Mouse (Mus musculus) kidney, adult 18-20 months (tissue): ENCODE measurements around the gene Dcpp2.
"Not testable (repeated sequence)": the region's sequence is repeated elsewhere in the genome, so short reads cannot be mapped to it uniquely, and the experiment has no call there.

Experiments used
- DNase-seq: peaks from one replicate; pipeline ENCODE4 v3.0.0; 2021

Gene Dcpp2

DNA sequence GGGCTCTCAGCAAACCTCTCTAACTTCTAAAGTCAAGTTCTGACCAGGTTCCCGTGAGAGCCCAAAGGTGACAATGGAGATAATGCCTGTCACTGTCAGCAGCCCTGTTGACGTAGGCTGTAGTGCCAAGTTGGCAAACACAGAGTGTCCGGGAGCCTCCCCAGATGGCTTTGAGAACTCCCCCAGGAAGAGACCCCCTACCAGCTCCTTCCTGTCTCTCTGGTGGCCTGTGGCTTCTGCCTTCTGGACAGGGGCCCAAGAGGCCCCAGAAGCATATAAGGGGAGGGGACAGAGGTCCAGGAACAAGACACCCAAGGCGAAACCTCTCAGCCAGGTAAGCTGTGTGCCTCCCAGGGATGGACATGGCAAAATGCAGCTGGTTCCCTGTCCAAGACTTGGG is at the start of gene Dcpp2, which contains the start of gene Dcpp1:
Gene Dcpp2, plus strand, starts transcription at position 305 of the 400 bp plus-strand sequence.
Gene Dcpp1, plus strand, starts transcription at position 301 of the 400 bp plus-strand sequence.
- not testable (repeated sequence) for DNase-seq

DNA sequence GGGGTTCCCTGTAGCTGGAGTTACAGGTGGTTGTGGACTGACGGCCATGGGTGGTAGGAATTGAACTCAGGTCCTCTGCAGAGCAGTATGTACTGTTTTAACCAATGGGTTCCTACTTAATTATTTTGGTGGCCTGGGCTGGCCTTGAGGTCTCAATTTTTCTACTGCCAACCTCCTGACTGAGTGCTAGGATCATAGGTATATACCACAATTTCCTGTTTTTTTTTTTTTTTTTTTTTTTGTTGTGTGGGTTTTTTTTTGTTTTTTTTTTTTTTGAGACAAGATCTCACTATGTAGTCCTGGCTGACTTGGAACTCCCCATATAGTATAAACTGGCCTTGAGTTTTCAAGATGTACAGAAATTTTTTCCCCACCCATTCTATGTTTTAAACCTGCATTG is 49.5 kb upstream of the Dcpp2 start:
- DNase-seq, result no peak

DNA sequence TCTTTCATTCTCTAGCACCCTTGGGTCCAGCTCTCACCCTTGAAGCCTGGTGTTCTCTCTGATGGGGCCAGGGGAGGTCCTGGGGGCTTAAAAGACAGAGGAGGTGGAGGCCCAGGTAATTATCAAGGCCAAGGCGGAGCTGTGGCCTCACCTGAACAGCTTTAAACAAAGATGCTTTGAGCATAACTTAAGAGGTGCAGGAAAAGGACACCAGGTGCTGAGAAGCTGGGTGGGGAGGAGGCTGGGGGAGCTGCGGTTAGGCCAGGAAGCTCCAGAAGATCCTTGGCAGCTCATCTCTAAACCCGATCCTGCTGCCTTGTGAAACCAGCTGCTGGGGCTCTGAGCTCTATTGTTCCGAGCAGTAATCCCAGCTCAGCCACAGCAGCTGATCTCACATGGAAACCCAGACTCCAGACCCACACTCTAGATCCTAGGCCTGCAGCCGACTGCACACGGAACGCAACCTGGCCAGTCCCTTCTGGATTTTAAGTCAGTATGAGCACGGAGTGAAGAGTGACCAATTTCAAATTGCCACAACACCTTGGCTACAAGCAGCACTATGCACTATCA is 44.6 kb upstream of the Dcpp2 start, which contains the start of gene Prss33:
Gene Prss33, minus strand, starts transcription at position 51 of the 570 bp plus-strand sequence.
- no peak for DNase-seq

DNA sequence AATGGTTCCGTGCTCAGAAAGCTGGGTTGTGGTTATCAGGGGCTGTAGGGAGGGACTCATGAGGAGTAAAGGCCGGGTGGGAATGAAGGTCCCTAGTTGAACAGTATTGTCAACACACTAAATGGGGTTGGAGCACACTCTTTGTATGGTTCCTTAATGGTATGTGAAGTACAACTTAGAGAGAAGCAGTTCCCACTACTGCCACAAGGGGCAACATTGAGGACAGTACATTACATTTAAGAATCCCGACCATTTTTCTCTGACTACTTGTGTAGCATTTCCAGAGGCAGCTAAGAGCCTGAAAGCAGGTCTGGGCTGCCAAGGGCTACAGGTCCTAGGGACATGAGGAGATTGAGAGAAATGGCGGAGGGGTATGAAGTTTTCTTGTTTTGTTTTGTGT is 39.5 kb upstream of the Dcpp2 start:
- DNase-seq, result peak; percentile 74

DNA sequence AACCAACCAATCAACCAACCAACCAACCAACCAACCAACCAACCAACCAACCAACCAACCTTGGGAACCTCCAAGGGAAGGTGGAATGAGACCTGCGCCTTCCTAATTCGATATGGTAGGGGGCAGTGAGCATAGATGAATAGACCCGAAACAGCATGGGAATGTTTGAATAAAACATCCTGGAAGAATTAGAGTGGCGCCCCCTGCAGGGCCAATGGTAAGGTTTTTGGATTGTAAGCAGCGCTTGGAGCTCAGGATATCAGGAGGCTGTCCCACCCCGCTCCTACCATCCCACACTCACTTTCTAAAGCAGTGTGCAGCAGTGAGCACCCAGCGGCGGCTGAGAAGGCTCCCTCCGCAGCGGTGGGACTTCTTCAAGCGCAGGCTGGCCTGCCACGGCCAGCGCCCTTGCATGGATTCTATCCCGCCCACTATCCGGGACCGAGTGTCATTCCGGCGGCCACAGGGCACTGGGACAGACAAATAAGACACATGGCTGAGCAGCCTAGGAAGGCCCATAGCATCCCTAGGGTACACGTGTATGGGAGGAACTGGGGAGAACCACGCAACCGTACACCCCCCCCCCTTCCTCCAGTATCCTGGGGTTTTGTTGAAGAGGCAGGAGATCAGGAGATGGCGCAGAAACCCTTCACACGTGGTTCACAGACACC is 37.4 kb upstream of the Dcpp2 start:
- no peak for DNase-seq

DNA sequence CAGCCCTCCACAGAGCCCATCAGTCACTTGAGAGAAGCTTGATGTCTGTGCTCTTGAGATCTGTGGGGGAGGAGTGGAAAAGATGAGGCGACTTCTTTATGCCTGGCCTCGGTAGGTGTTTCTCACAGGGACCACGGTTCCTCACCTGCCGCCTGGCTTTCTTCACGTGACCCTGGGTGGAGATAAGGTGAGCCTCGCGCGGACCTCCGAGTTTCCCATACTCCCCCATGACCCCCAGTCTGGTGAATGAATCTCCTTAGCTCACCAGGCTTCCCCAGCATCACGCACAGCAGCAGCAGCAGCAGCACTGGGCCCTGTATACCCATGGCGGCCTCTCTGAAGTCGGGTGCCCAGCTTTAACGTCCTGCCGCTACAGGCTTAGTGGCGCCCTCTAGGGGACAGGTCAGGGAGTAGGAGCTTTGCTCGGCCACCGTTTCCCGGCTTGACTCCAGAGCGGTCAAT is 36.8 kb upstream of the Dcpp2 start, which contains the start of the genes Prss32 and Prss41:
Gene Prss32, plus strand, starts transcription at position 44 of the 462 bp plus-strand sequence.
Gene Prss41, minus strand, starts transcription at position 361 of the 462 bp plus-strand sequence.
- DNase-seq, result peak; percentile 61

DNA sequence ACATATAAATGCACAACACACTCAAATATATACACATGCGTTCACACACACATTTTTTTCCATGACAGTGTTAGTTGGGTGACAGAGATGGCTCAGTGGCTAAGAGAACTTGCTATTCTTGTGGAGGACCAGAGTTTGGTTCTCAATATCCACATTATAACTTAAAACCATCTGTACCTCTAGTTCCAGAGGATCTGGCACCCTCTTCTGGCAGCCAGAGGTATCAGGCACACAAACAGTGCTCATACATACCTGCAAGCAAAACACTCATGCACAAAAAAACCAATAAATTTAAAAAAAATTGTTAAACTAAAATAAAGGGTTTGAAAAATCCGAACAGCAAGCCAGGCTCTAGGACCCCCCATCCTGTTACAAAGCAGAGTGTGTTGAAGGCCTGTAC is 30.7 kb upstream of the Dcpp2 start:
- no peak for DNase-seq

DNA sequence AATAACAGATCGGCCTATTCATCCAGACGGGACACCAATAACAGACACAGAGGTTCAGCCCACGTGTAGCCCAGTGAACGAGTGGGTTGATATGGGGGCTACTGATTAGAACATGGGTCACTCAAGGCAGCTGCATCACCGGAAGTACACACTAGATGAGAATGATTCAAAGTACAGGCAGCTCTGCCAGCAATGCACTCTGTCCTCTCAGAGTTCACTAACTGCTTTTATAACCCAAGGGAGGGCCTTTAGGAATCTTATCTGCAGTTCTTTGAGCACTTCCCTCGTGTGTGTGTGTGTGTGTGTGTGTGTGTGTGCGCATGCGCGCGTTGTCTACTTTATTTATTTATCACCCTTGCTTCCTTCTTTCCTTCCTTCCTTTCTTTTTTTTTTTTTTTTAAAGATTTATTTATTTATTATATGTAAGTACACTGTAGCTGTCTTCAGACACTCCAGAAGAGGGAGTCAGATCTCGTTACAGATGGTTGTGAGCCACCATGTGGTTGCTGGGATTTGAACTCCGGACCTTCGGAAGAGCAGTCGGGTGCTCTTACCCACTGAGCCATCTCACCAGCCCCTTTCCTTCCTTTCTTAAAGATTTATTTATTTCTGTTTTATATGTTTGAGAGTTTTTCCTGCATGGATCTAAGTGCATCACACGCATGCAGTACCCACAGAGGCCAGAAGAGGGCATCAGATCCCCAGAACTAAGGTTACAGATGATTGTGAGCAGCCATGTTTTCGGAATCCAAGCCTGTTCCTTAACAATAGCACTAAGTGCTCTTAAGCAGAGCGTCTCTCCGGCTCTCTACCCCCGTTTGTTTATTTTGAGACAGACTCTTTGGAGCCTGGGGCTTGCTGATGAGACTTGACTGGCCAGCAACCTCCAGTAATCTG is 29.6 kb upstream of the Dcpp2 start:
- DNase-seq, result peak; percentile 71

DNA sequence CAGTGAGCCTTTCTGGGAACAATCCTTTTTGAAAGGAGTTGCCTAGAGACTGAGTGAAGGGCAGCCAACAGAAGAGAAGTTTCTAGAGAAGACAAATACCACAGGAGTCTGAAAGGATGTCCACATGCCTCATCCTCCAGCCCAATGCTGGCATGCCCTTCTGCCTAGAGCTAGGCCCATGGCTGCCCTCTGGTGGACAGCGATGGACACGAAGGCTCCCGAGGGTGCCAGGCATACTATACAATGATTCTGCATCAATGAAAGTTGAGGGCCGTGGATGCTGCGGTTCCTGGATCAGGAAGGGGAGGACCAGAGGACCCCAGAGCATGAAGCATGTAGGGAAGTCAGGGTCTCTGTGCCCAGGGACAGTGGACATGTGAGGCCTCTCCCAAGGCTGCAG is 27.4 kb upstream of the Dcpp2 start:
- peak; percentile 61 for DNase-seq

DNA sequence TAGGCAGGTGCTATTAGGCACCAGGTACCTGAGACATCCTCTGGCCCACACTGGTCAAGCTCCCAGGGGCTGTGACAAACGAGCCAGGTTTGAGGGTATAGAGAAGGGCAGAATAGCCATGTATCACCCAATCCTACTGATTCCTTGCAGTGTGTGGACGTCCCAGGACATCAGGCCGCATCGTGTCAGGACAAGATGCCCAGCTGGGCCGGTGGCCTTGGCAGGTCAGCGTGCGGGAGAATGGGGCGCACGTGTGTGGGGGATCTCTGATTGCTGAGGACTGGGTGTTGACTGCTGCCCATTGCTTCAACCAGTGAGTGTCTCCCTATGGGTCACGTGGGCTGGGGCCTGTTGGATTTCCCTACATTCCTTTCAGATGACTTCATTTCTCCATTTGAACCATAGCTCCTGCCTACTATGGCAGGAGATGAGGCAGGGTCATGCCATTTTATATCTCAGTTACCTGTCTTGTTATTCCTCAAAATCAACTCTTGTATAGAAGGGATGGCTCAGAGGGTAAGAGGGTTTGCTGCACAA is 26.4 kb upstream of the Dcpp2 start:
- DNase-seq, result no peak

DNA sequence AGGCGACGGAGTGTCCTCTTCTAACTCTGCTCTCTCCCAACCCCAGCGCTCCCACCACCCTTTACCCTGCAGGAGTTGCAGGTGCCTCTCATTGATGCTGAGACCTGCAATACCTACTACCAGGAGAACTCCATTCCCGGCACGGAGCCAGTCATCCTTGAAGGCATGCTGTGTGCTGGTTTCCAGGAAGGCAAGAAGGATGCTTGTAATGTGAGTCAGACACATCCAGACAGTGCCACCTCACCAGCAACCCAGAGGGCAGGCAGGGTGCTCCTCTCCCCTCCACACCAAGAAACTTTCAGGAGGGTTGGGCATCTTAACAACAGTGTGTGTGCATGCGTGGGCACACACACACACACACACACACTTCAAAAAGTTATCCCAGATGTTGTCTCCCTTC is 23.5 kb upstream of the Dcpp2 start:
- DNase-seq, result no peak

DNA sequence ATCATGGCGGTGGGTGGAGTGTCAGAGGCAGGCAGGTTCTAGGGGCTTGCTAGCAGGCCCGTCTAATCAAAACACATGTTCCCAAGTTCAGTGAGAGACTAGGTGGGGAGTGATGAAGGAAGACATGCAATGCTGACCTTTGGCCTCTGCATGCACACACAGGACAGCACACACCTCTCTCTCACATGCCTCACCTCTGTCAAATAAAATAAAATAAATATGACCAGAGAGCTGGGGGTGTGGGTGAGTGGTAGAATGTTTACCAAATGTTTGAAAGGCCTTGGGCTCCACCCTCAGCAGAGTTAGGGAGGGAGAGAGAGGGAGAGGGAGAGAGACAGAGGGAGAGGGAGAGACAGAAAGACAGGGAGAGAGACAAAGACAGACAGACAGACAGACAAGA is 22.8 kb upstream of the Dcpp2 start:
- DNase-seq, result no peak

DNA sequence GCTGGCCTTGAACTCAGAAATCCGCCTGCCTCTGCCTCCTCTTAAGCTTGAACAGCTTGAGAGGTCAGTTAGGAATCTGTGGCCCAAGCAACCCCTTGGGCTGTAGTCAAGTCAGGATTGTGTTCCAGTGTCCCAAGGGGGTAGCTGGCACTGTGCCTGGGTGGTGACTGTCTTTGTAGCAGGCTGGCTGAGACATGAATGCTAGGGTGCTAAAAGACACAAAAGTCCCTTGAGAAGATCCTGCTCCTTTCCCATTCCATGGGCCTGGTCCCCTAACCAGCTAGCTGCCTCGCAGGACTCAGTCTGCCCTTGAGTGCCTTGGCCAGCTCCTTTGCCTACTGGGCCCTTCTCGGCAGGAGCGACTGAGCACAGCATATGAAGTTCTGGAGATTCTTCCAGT is 17.8 kb upstream of the Dcpp2 start:
- no peak for DNase-seq

DNA sequence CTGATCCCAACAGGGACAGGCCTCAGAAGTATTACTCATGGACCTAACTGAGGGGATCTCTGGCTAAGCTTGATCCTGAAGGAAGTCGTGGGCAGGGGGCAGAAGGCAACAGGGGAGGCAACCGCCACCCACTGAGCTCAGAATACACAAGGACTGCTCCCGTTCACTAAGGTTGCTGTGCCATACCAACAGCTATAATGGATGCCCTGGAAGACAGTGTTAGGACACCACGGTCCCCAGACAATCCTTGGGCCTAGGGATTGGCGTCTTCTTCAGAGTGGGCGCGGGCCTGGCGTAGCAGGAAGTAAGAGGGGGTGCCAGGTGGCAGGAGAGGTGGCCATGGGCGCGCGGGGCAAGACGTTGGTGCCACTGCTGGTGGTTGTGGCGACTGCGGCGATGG is 12.9 kb upstream of the Dcpp2 start, which contains the start of gene Prss21:
Gene Prss21, plus strand, starts transcription at position 301 of the 400 bp plus-strand sequence.
- no peak for DNase-seq

DNA sequence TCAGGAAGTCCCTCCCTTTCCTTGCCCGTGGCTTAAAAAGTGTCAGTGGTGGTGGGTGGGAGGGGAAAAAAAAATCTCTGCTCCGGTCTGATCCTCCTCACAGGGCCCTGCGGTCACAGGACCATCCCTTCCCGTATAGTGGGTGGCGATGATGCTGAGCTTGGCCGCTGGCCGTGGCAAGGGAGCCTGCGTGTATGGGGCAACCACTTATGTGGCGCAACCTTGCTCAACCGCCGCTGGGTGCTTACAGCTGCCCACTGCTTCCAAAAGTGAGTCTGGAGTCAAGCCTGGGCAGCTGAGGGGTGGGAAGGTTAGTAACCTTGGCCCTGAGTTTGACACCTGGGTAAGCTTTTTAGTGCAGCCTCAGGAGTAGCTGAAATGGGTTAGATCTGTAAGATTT is 12.2 kb upstream of the Dcpp2 start:
- DNase-seq, result no peak

DNA sequence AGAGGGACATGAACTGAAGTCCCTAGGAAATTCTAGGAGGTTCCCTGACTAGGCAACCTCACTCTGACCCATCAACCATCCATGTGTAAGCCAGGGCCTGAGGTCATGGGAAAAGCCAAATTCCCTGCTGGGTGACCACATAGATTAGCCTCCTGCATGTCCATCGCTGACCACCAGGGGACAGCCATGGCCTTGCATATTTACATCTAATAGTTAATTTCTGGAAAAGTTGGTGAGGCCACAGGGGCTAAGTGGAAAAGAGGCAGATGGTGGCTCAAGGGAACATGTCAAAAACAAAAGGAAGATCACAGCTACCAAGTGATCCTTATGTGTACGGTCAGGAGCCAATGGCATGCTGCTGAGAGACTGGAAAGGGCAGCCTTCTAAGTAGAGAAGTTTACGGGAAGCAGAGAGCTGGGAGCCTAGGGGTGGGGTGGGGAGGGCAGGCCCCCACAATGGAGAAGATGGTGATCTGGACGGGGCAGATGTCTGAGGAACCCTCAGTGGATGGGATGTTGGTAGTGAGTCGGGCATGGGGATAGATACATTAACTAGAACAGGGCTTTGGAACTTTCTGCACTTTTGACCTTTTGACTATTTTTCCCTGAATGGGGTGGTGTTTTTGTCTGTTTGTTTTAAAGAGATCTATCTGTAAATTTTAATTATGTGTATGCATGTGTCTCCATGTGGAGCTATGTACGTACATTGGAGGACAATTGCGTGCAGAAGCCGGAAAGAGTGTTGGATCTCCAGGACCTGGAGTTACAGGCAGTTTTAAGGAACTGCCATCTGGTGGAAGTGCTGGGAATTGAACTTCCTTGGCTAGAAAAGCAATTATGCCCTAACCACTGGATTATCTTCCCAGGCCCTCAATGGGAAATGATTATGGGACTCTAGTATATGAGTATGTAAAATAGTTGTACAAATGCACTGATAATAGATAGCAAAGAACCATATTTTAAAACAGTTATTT is 6.5 kb upstream of the Dcpp2 start:
- DNase-seq, result peak; percentile 67

DNA sequence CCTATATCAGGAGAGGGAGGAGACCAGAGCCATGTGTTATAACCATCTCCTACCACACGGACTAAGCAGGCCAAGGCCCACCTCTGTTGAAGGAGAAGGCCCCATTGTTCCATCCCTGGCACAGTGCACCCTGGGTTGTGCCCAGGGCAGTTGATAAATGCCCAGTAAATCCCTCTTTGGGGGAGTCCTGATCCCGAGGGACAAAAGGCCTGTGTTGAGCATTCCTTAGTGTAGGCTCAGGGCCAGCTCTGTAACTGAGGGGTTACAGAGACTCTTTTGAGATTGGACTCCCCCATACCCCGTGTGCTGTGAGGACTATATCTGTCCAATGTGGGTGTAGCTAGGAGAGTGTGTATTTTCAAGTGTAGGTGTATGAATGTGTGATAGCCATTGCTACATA is 3.9 kb upstream of the Dcpp2 start:
- no peak for DNase-seq

DNA sequence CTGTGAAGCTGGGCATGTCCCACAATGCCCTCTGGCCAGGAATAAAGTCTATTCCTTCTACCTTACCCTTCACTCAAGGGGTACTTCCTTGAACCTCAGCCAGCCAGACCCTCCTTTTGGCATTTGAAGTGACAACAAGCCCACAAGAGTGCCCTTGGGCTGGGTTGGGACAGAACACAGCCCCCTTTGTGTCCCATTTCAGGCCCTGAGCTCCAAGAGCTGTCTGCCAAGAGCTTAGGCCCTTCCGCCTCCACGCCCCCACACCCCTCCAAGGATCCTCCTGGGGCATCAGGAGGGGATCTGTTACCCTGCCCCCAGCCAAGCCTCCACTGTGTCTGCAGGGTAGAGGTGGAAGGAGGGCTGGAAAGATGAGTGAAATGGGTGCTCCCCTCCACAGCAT is 3.5 kb upstream of the Dcpp2 start:
- DNase-seq, result no peak

DNA sequence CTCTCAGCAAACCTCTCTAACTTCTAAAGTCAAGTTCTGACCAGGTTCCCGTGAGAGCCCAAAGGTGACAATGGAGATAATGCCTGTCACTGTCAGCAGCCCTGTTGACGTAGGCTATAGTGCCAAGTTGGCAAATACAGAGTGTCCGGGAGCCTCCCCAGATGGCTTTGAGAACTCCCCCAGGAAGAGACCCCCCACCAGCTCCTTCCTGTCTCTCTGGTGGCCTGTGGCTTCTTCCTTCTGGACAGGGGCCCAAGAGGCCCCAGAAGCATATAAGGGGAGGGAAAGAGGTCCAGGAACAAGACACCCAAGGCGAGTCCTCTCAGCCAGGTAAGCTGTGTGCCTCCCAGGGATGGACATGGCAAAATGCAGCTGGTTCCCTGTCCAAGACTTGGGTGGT is 36.5 kb downstream of the Dcpp2 start, which contains the start of gene Dcpp3:
Gene Dcpp3, plus strand, starts transcription at position 301 of the 400 bp plus-strand sequence.
- DNase-seq, result not testable (repeated sequence)

DNA sequence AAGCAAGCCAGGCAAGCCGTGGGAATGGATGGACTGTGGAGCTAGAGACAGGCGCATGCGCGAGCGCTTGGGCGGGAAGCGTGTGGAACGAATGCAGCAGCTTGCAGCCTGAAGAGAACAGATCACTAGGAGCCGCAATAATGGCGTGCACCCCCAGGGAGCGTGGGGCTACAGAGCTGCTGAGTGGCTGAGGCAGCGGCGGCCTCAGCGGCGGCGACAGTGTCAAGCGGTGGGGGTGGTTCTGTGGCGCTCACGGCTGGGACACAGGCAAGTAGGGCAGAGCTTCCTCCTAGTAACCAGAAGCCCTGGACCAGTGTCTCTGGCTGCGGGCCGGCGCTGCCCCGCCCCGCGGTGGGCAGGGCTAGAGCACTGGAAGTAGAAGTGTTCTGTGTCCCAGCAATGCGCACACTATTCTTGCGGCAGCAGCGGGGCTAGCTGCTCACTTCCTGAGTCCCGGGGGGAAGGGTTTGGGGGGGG is 43.9 kb downstream of the Dcpp2 start:
- DNase-seq, result peak; percentile 95

DNA sequence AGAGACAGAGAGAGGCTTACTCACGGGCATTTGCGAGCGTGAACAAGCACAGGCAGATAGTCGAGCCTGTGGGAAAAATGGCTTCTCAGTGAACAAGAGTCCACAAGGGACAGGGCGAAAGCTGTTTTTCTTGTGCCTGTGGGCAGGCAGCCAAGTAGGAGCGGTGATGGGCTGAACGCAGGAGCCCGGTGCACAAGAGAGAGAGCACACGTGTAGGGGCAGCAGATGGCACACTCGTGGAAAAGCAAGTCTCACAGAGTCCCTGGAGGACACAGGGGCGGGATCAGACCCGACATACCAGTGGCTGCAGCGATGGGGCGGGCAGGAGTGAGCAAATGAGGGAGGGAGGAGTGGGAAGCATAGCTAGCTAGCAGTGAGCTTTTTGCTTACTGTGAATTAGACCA is 44.4 kb downstream of the Dcpp2 start:
- DNase-seq, result no peak

DNA sequence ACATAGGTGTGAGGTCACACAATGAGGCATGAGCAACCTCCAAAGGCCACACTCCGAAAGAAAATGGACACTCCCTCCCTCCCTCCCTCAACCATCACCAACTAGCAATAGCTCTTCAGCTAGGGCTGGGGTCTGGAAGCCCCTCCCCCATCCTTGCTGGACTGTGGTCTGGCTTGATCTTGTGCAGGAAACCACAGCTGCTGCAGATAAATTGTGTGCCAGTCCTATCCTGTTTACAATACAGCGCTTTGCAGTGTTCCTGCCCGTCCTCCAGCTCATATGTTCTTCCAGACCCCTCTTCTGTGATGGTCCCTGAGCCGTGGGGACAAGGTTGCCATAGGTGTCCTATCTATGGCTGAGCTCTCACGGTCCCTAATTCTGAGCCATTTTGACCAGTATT is 50.5 kb downstream of the Dcpp2 start:
- no peak for DNase-seq
